Mouse (Mus musculus): ENCODE measurements around the gene Zbtb2.

Gene Zbtb2

DNA sequence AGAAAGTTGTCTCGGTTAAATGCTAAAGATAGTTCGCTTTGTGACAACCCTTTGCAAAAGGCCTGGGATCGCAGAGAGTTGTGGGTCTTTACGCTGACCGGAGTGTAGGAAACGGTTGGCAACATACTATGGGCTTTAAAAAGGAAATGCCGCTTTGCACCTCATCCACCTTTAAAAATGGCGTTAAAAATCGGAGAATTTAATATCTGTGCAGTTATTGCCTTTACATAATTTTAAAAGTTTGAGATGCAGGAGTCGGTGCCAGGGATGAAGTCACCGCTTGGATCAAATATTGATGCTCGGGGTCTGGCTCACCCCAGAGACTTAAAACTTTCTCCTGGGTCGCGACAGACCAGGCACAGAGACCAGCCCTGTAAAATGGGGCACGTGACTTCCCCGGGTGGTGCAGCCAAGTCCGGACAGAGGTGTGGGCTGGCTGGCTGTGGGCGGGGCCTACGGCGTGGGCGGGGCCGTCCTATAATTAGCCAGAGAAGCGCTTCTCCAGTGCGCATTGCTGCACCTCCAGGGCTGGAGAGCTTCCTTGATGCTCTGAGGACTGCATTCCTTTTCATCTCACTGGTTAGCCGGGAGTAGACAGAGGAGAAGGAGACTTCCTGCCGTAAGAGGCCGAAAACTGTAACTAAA is 53.7 kb downstream of the Zbtb2 start:
- peak; percentile 84 for DNase-seq (ENCODE audit: low spot score)

DNA sequence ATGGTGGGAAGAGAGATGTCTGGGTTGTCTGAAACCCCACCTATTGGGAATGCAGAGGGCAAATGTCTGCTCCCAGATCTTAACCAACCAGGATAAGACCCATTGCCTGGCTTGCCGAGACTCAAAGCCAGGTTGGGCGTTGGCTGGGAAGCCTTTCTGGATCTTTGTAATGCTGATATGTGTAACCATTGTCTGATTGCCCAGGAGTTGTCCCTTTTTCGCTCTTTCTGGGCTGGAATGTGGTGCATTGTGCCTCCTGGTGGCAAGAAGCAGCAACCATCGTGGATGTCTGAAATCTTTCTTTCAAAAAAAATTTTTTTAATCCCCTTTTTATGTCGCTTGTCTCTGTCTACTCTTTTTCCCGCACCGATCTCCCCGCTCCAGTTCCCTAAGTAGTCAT is 54.6 kb downstream of the Zbtb2 start:
- DNase-seq (ENCODE audit: low spot score): peak; percentile 48

DNA sequence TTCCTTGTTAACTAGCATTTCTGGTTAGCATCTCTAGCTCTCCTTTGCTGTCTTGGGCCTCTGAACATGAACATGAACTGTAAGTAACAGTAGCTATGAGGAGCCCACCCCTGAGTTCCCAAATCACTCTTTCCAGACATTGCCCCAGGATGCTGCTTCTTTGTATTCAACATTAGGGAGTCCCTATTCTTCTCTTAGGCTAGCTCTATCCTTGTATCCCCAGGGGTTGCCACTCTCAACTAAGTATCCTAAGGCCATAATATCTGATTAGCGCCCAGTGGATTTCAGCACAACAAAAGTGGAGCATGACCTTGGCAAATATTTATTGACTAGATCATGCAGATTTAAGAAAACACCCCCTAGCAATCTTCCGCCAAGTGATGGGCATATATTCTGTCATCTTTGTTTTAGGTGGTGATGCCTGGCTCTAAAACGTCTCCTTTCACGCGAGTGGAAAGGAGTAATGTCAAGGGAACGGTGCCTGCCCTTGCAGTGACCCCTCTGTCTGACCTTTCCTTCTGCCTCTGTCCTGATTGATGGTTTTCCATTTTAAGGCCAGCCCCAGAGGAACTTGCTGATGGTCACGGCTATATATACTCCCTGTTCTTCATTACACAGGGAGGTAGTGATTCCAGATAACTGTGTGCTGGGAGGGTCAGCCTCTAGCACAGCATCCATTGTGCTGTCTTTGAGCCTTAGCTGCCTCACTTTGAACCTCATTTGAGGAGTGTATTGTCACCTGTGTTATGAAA is 55.5 kb downstream of the Zbtb2 start:
- DNase-seq (ENCODE audit: low spot score): no peak

DNA sequence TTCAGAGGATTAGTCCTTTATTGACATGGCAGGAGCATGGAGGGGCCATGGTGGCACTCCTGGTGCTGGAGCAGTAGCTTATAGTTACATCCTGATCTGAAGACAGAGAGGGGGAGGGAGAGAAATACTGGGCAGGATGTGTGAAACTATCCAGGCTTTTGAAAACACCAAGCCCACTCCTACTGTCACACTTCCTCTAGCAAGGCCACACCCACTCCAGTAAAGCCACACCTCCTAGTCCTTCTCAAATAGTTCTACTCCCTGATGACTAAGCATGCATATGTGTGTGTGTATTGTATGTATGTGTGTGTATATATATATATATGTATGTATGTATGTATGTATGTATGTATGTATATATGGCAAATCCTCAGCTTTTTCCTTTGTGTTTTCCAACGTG is 60.2 kb downstream of the Zbtb2 start:
- no peak for DNase-seq (ENCODE audit: low spot score)

DNA sequence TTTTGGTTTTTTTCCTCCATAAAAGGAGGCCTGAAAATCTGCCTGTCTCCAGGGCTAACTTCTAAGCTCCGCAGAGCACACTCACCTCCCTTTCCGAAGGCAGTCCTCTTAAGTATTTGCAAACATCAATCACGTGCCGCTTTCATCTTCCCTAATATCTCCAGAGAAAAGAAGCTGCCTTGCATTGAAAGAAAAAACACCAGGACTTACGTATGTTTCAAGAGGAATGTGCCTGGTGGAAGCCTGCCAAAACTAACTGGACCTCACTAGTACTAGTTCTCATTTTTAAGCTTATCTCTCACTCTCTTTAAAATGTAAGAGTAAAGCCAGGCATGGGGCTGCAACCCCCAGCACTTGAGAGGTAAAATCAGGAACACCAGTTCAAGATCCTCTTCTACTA is 62.3 kb downstream of the Zbtb2 start:
- DNase-seq (ENCODE audit: low spot score): no peak

DNA sequence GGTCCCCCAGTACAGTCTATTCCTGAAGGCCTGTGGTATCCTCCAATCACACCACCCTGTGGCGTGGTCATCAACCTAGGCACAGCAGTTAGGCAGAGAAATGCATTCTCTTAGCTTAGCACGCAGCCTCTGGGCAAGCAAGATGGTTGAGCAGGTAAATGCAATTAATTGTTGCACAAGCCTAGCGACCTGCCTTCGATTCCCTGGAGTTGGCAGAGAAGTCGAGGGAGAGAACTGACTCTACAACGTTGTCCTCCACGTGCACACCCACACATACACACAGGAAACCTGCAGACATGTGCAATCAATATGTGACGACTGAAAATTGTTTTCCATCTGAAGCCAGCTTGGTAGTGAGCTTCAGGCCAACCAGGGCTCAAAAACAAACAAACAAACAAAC is 64.0 kb downstream of the Zbtb2 start:
- no peak for DNase-seq (ENCODE audit: low spot score)
